Mouse (Mus musculus) intestine, embryonic 14.5 days (tissue): Measurements from ENCODE around the gene Myod1. TPM values are rescaled to one million over a fixed set of nuclear protein-coding genes. Genes with fewer than 3 reads are reported as not detected.

Experiments used
- ATAC-seq: fragments of 200-750 bp; cut with Nextera tagmentation; replicated peaks from 2 replicates; pipeline ENCODE4 v1.8.0; 2017; ENCODE audit warnings: low read depth, moderate number of reproducible peaks, moderate TSS enrichment, moderate library complexity; ENCODE audit not compliant: low FRiP score, low TSS enrichment
- DNase-seq: peaks from one replicate; pipeline ENCODE4 v3.0.0-alpha.2; 2018; ENCODE audit warnings: low spot score
- H3K27ac ChIP-seq: fragments of 300-500 bp; sonication (generic); 2 replicates; pipeline ENCODE4 v1.5.1; 2014; ENCODE audit warnings: low read depth, mild to moderate bottlenecking, control low read depth
- H3K27me3 ChIP-seq: fragments of 300-500 bp; sonication (generic); replicated peaks from 2 replicates; pipeline ENCODE4 v1.6.1; 2014; ENCODE audit warnings: low read length, control low read depth; ENCODE audit not compliant: control insufficient read depth, insufficient read depth
- H3K36me3 ChIP-seq: fragments of 300-500 bp; sonication (generic); 2 replicates; pipeline ENCODE4 v1.6.1; 2014; ENCODE audit warnings: low read length, control low read depth; ENCODE audit not compliant: control insufficient read depth, insufficient read depth
- H3K4me1 ChIP-seq: fragments of 300-500 bp; sonication (generic); replicated peaks from 2 replicates; pipeline ENCODE4 v1.6.1; 2014; ENCODE audit warnings: low read length, control low read depth, mixed read lengths; ENCODE audit not compliant: control insufficient read depth, insufficient read depth
- H3K4me2 ChIP-seq: fragments of 300-500 bp; sonication (generic); 2 replicates; pipeline ENCODE4 v1.6.1; 2014; ENCODE audit warnings: low read length
- H3K4me3 ChIP-seq: fragments of 300-500 bp; sonication (generic); 2 replicates; pipeline ENCODE4 v1.5.1; 2014; ENCODE audit warnings: low read depth, low read length, control low read depth, mixed read lengths
- H3K9ac ChIP-seq: fragments of 300-500 bp; sonication (generic); 2 replicates; pipeline ENCODE4 v1.6.1; 2014; ENCODE audit warnings: mild to moderate bottlenecking, low read length
- H3K9me3 ChIP-seq: fragments of 300-500 bp; sonication (generic); 2 replicates; pipeline ENCODE4 v1.6.1; 2016; ENCODE audit warnings: low read length, control low read depth; ENCODE audit not compliant: control insufficient read depth
- WGBS: fragments of 180-500 bp; shearing (Covaris S2); extraction: QIAGEN DNeasy Blood & Tissue Kit; methylation state at CpG from one replicate; pipeline ENCODE4 v1.1.7; 2014; 5-methylcytosine and 5-hydroxymethylcytosine counted together
- polyA plus RNA-seq: library from polyadenylated mRNA; unstranded; fragments of >200 nt; fragmentation: Nextera tagmentation; extraction: Ambion mirVana; gene quantifications from 2 replicates; pipeline ENCODE4 v1.2.1, GENCODE M21; 2014

The Myod1 gene
- polyA plus RNA-seq, 1 experiment from 2014 or later = not detected

- Histone ChIP-seq H3K27ac (no peak overlapping the region), H3K4me3 (no peak overlapping the region), H3K9me3 (no peaks in the 10 kb centered on the region), H3K4me1 (0 out of 2 replicates have a peak, but pooled peaks cover 5% of the 10 kb centered on the region), H3K9ac (no peak overlapping the region), H3K36me3 (no peaks in the 10 kb centered on the region), H3K4me2 (no peak overlapping the region), H3K27me3 (peaks cover 57% of the 10 kb centered on the region)
- ATAC-seq = no peak
- WGBS = 7% methylated on average over 16 of the region's 16 CpGs
- peak; percentile 83 for DNase-seq
These were observed 2.7 kb downstream of the Myod1 start for GRCm38 (mm10) chr7:46378983-46379382.

- WGBS = 63% methylated on average over 9 of the region's 9 CpGs
- no peak overlapping the region for H3K4me2 ChIP-seq
- ATAC-seq (no peak), DNase-seq (no peak)
- H3K9ac ChIP-seq = no peak overlapping the region
- H3K4me1 ChIP-seq = 0 out of 2 replicates have a peak, but pooled peaks cover 5% of the 10 kb centered on the region
- H3K27me3 ChIP-seq = peaks cover 42% of the 10 kb centered on the region
- H3K9me3 ChIP-seq = no peaks in the 10 kb centered on the region
- H3K27ac ChIP-seq = no peak overlapping the region
- H3K36me3 ChIP-seq = no peaks in the 10 kb centered on the region
- no peak overlapping the region for H3K4me3 ChIP-seq
These were observed 4.4 kb downstream of the Myod1 start for GRCm38 (mm10) chr7:46380625-46381024.

- ATAC-seq (no peak), DNase-seq (no peak)
- H3K9me3 ChIP-seq = no peaks in the 10 kb centered on the region
- H3K27ac ChIP-seq = no peak overlapping the region
- H3K4me2 ChIP-seq = no peak overlapping the region
- no peaks in the 10 kb centered on the region for H3K27me3 ChIP-seq
- 87% methylated on average over 3 of the region's 3 CpGs for WGBS
- no peak overlapping the region for H3K4me3 ChIP-seq
- no peaks in the 10 kb centered on the region for H3K4me1 ChIP-seq
- H3K9ac ChIP-seq = no peak overlapping the region
- H3K36me3 ChIP-seq = no peaks in the 10 kb centered on the region
These were observed 11.2 kb downstream of the Myod1 start for GRCm38 (mm10) chr7:46387430-46387829.

- no peak for DNase-seq
- no peak overlapping the region for H3K9ac ChIP-seq
- H3K27me3 ChIP-seq = peaks cover 15% of the 10 kb centered on the region
- H3K27ac ChIP-seq = no peak overlapping the region
- H3K4me1 ChIP-seq = no peaks in the 10 kb centered on the region
- no peaks in the 10 kb centered on the region for H3K9me3 ChIP-seq
- WGBS = 79% methylated on average over 10 of the region's 10 CpGs
- no peak for ATAC-seq
- H3K4me2 ChIP-seq = no peak overlapping the region
- no peaks in the 10 kb centered on the region for H3K36me3 ChIP-seq
- no peak overlapping the region for H3K4me3 ChIP-seq
These were observed 13.3 kb downstream of the Myod1 start for GRCm38 (mm10) chr7:46389456-46390085.

GRCm38 (mm10) chr7:46390226-46390625, 14.0 kb downstream of the Myod1 start:
- Histone ChIP-seq H3K4me3 (no peak overlapping the region), H3K9me3 (no peaks in the 10 kb centered on the region), H3K4me2 (no peak overlapping the region), H3K9ac (no peak overlapping the region), H3K4me1 (no peaks in the 10 kb centered on the region), H3K27me3 (peaks cover 22% of the 10 kb centered on the region), H3K27ac (no peak overlapping the region), H3K36me3 (no peaks in the 10 kb centered on the region)
- ATAC-seq (no peak), DNase-seq (no peak)
- 70% methylated on average over 4 of the region's 4 CpGs for WGBS

- H3K27me3 ChIP-seq = peaks cover 37% of the 10 kb centered on the region
- no peak overlapping the region for H3K4me3 ChIP-seq
- H3K4me2 ChIP-seq = no peak overlapping the region
- no peak overlapping the region for H3K27ac ChIP-seq
- no peaks in the 10 kb centered on the region for H3K36me3 ChIP-seq
- 54% methylated on average over 5 of the region's 5 CpGs for WGBS
- no peak overlapping the region for H3K9ac ChIP-seq
- DNase-seq = no peak
- no peak for ATAC-seq
- H3K4me1 ChIP-seq = no peaks in the 10 kb centered on the region
- no peaks in the 10 kb centered on the region for H3K9me3 ChIP-seq
These were observed 15.4 kb downstream of the Myod1 start for GRCm38 (mm10) chr7:46391701-46392100.

- ATAC-seq (peak; percentile 48), DNase-seq (peak; percentile 94)
- no peak overlapping the region for H3K4me3 ChIP-seq
- no peaks in the 10 kb centered on the region for H3K36me3 ChIP-seq
- peaks cover 51% of the 10 kb centered on the region for H3K27me3 ChIP-seq
- 0 out of 2 replicates have a peak, but pooled peaks cover 3% of the 10 kb centered on the region for H3K4me1 ChIP-seq
- no peak overlapping the region for H3K27ac ChIP-seq
- no peak overlapping the region for H3K4me2 ChIP-seq
- H3K9me3 ChIP-seq = no peaks in the 10 kb centered on the region
- H3K9ac ChIP-seq = no peak overlapping the region
- WGBS = 0% methylated on average over 2 of the region's 2 CpGs
These were observed 16.8 kb downstream of the Myod1 start for GRCm38 (mm10) chr7:46393116-46393515.

GRCm38 (mm10) chr7:46393718-46394511, 17.6 kb downstream of the Myod1 start:
- H3K4me1 ChIP-seq = 0 out of 2 replicates have a peak, but pooled peaks cover 3% of the 10 kb centered on the region

More at GRCm38 (mm10) chr7:46393718-46394511, 17.6 kb downstream of the Myod1 start:
- Histone ChIP-seq H3K4me2 (no peak overlapping the region), H3K27me3 (peaks cover 59% of the 10 kb centered on the region), H3K4me3 (no peak overlapping the region), H3K9me3 (no peaks in the 10 kb centered on the region), H3K9ac (no peak overlapping the region), H3K36me3 (no peaks in the 10 kb centered on the region), H3K27ac (no peak overlapping the region)
- DNase-seq = no peak
- ATAC-seq = no peak
- 36% methylated on average over 12 of the region's 12 CpGs for WGBS
